Mouse (Mus musculus): ENCODE measurements around the gene Ankrd37.

Gene Ankrd37

DNA sequence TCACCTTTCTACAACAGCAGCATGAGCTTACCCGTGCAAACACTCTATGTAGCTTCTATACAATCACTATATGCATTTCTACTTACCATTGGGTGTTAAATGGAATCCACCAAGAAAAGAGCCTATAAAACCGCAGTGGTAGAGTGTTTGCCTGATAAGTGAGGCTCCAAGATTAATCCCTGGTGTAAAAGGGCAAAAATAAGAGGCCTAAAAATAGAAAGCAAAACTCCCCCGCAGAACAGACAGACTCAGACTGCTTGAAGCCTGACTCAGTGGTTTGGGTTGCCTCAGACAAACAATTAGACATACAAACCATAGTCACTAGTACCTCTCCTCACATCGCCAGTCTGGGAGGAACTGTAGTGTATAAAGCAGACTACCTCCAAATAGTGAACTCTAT lies at the start of gene Ankrd37:
TSS of gene Ankrd37 (minus strand) at position 112 of the 400 bp plus-strand sequence.
- no peak for DNase-seq

- no peak for DNase-seq
These were observed 34.8 kb upstream of the Ankrd37 start for GRCm38 (mm10) chr8:46040260-46040659.

DNA sequence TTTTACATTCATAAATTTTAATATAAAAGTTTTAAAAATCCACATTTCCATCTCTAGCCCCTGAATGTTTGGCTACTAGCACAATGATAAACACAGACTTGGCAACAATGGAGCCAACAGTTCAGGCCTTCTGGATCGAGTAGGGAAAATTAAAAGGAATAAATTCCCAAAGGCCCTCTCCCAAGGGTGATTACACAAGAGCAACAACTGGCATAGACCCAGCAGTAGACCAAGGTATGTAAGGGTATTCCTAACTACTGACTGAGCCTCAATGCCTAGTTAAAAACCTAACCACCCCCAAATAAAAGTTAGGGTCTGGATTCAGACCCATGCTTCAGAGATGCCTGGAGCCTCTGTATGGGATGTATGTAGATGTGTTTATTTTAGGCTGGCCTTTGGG lies 34.2 kb upstream of the Ankrd37 start:
- DNase-seq: no peak

- DNase-seq: no peak
These were observed 30.7 kb upstream of the Ankrd37 start for GRCm38 (mm10) chr8:46036217-46036616.

- DNase-seq: no peak
These were observed 18.9 kb upstream of the Ankrd37 start for GRCm38 (mm10) chr8:46024392-46024791.

- no peak for DNase-seq
These were observed 17.3 kb upstream of the Ankrd37 start for GRCm38 (mm10) chr8:46022758-46023157.

- DNase-seq: no peak
These were observed 16.7 kb upstream of the Ankrd37 start for GRCm38 (mm10) chr8:46022203-46022602.

- peak; percentile 25 to 38 for DNase-seq
These were observed 5.5 kb upstream of the Ankrd37 start for GRCm38 (mm10) chr8:46010746-46011680.

- DNase-seq: no peak
These were observed 4.8 kb upstream of the Ankrd37 start for GRCm38 (mm10) chr8:46010306-46010705.

GRCm38 (mm10) chr8:46007050-46007672 lies 1.7 kb upstream of the Ankrd37 start:
- no peak for DNase-seq

- peak; percentile 99 to 100 for DNase-seq
These were observed 5.5 kb downstream of the Ankrd37 start for GRCm38 (mm10) chr8:45999784-46000705.

DNA sequence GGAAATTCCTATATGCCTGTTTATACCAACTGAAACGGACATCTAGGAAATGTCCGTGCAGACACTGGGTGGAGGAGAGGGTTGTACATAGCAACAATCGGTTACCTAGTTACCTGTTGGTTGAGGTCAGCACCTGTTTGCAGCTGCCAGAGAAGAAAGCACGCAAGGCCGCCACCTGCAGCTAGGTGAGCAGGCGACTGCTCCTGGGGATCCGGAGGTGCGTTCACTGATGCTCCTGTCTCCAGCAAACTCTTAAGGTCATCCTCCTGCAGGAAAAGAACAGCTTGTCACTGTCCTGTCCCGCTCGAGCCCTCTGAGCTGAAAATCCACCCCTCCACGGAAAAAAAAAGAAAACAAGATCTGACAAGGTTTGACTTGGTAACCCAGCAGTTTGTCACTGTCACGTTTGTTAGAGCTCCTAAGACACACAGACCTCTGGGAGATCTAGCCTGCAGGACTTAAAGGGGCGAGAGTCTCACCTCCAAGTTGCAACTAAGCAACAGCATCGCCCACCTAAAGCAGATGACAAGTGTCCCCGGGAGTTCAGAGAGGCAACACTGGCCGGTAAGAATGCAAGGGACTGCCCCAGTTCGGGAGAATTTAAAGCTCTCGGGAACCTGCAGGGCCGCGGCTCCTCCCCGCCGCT lies 6.2 kb downstream of the Ankrd37 start, which contains the start of gene Lrp2bp:
TSS of gene Lrp2bp (plus strand) at position 166 of the 646 bp plus-strand sequence.
- DNase-seq: peak; percentile 53 to 64

DNA sequence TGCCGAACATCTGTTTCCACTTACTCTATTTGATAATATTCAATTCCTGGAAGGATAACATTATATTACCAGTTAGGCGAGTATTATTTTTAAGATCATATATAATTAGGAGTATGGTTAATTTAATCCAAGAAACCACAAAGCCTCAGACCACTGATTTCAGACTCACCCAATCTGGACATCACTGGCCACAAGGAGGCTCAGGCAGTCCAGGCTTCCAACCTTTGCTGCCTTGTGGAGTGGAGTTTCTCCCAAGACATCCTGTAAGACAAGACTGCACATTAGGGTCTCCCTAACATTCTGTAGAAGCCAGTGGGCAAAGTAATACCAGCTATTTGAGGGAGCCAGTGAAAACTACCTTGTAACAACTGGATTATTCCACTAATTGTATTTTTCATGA lies 7.3 kb downstream of the Ankrd37 start:
- DNase-seq: no peak

- no peak for DNase-seq
These were observed 9.9 kb downstream of the Ankrd37 start for GRCm38 (mm10) chr8:45995576-45995975.

DNA sequence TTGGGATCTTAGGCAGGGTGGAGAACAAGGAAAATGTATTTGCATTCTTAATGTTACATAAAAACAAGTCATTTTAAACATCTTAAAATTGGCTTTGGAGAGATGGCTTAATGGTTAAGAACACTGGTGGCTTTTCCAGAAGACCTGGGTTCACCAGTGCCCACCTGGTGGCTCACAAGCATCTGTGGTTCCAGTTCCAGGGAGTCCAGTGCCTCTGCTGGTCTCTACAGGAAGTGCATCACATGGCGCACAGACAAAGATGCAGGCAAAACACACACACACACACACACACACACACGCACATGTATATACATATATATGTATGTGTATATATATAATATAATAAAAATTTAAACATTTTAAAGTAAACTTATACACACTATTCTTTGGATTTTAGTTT lies 11.4 kb downstream of the Ankrd37 start:
- no peak for DNase-seq

DNA sequence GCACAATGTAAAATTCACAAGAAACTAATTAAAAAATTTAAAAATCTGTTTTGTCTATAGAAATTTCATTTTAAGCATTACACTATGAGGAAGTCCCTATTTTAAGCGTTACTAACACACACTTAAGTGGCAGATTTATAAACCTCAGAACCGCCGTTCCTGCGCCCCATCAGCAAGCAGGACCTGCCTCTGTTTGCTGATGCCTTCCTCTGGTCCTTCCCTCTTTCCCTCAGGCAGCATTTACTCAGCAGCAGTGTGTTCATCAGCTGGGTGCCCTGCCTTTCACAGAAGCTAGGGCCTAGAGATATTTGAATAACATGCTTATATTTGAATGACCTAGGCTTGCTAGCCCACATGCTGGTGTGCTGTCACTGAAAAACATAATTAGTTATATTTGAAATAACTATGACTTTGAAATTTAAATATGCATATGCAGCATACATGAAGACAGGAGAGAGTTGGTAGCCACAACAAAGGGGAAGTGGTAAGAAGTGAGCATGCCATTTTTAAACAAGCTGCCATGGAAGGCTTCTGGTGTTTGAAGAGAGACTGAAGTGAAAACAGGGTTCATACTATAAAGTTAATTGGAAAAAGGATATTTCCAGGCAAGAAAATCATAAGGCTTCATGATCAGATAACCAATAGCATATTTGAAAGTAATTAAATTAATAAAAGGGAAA lies 14.7 kb downstream of the Ankrd37 start:
- DNase-seq: no peak

GRCm38 (mm10) chr8:45988189-45988588 lies 17.3 kb downstream of the Ankrd37 start:
- no peak for DNase-seq

DNA sequence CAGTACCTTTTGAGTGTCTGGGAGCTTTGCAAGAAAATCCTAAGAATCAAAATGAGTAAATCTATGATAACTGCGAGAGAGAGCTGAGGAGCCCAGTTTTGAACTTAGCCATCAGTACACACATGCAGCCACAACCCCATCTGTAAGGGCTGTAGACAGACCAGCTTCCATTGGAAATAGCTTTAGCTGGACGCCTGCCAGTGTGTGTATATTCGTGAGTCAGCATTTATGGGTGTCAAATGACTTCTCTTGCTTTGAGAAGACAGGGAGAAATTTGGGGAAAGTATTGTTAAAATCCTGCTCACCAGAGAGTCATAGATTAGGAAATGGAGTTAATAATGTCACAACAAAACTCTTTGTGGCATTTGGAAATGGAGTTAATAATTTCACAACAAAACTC lies 18.8 kb downstream of the Ankrd37 start:
- no peak for DNase-seq

DNA sequence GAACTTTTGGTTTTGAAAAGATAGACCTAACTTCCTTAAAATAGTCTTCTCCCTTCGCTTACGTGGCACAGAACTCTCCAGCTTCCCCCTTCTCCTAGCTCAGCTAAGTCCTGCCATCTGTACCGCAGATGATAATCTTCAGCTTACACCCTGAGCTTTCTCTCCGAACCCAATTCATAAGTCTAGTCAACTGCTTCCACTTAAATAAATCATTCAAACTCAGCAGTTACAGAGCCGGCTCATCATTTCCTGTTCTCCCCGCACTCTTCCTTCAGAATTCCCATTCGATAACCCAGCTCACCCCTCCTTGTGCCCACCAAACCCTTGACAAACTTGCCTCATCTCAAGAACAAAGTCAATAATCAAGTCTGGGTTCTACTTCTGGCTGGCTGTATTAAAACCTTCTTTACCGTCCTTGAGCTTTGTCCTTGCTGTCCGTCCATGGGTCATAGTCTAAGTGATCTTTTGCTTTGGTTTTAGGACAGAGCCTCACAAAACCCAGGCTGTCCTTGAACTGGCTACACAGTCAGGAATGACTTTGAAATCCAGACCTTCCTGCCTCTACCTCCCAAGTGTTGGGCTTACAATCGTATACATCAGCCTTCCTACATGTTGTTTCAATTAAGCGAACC lies 29.6 kb downstream of the Ankrd37 start:
- DNase-seq: no peak

DNA sequence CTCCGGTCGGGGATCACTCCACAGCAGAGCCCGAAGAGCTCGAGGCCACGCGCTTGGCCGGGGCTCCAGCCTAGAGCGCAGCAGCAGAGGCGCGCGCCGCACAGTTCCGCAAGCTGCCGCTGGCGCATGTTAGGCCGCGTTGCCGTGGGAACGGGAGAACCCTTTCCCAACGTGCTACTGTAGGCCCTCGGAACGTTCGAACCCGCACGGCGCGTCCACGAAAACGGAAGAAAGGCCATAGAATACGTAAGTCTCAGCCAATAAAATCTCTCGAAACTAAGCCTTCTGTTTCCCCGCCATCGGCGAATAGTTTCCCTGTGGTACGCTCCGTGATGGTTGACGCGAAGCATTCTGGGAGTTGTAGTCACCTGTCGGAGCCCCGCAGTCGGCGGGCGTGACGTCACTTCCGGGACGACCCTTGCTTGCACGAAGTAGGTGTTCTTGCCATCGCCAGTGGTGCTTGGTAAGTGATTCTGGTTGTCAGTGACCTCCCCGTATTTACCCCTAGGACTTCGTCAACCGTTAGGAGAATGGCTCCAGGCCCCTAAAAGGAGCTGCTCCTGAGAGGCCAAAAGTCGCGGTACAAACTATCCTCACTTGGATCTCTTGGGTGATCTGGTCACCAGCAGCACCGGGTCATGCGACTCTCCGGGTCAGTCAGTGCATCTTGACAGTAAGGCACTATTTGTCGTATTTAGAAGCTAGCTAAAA lies 30.2 kb downstream of the Ankrd37 start, which contains the start of the genes 1700029J07Rik and Ufsp2:
TSS of gene 1700029J07Rik (minus strand) at position 127 of the 711 bp plus-strand sequence.
TSS of gene Ufsp2 (plus strand) at position 403 of the 711 bp plus-strand sequence.
- peak; percentile 97 to 99 for DNase-seq
